Mouse (Mus musculus) forebrain, postnatal 0 days (tissue): ENCODE measurements around the gene Dock10. TPM values are rescaled to one million over a fixed set of nuclear protein-coding genes. Genes with fewer than 3 reads are reported as not detected.

Source experiments
- ATAC-seq: fragments of 200-750 bp; cut with Nextera tagmentation; 2 replicates; pipeline ENCODE4 v1.8.0; 2017; ENCODE audit warnings: mild to moderate bottlenecking, moderate library complexity
- DNase-seq: peaks from one replicate; pipeline ENCODE4 v3.0.0-alpha.2; 2015
- H3K27ac ChIP-seq: fragments of 300-500 bp; sonication (generic); 2 replicates; pipeline ENCODE4 v1.5.1; 2014; ENCODE audit warnings: low read depth, mild to moderate bottlenecking, antibody characterized with exemption, low read length, moderate library complexity, mixed read lengths
- H3K27me3 ChIP-seq: fragments of 300-500 bp; sonication (generic); 2 replicates; pipeline ENCODE4 v1.6.1; 2014; ENCODE audit warnings: mild to moderate bottlenecking, low read length, mixed read lengths; ENCODE audit not compliant: insufficient read depth
- H3K36me3 ChIP-seq: fragments of 300-500 bp; sonication (generic); 2 replicates; pipeline ENCODE4 v1.6.1; 2014; ENCODE audit warnings: mild to moderate bottlenecking, moderate library complexity; ENCODE audit not compliant: insufficient read depth
- H3K4me1 ChIP-seq: fragments of 300-500 bp; sonication (generic); 2 replicates; pipeline ENCODE4 v1.6.1; 2014; ENCODE audit warnings: antibody characterized with exemption; ENCODE audit not compliant: insufficient read depth
- H3K4me2 ChIP-seq: fragments of 300-500 bp; sonication (generic); 2 replicates; pipeline ENCODE4 v1.6.1; 2014; ENCODE audit warnings: low read depth, mild to moderate bottlenecking, moderate library complexity
- H3K4me3 ChIP-seq: fragments of 300-500 bp; sonication (generic); 2 replicates; pipeline ENCODE4 v1.5.1; 2014; ENCODE audit warnings: low read depth, low read length, mixed read lengths
- H3K9ac ChIP-seq: fragments of 300-500 bp; sonication (generic); 2 replicates; pipeline ENCODE4 v1.6.1; 2014; ENCODE audit warnings: mild to moderate bottlenecking
- H3K9me3 ChIP-seq: fragments of 300-500 bp; sonication (generic); 2 replicates; pipeline ENCODE4 v1.6.1; 2016; ENCODE audit warnings: low read length
- CTCF ChIP-seq: sonication (generic); IDR thresholded peaks from 2 replicates; pipeline ENCODE4 v1.5.1; 2016; ENCODE audit warnings: antibody characterized with exemption, control low read depth, low read depth
- WGBS: fragments of 180-500 bp; shearing (Covaris S2); extraction: QIAGEN DNeasy Blood & Tissue Kit; methylation state at CpG from one replicate; pipeline ENCODE4 v1.1.7; 2014; 5-methylcytosine and 5-hydroxymethylcytosine counted together
- polyA plus RNA-seq: library from polyadenylated mRNA; unstranded; fragments of >200 nt; fragmentation: Nextera tagmentation; extraction: Ambion mirVana; gene quantifications from 2 replicates; pipeline ENCODE4 v1.2.1, GENCODE M21; 2015
- total RNA-seq: library from RNA; depleted of rRNA; stranded (reverse); fragments of >200 nt; gene quantifications from 2 replicates; pipeline ENCODE4 v1.2.3, GENCODE M21; 2014

Dock10 gene
- total and polyA plus RNA-seq, 2 experiments from 2014 or later, result 2.3 to 14.0 TPM

GRCm38 (mm10) chr1:80715917-80716316 lies 42.4 kb downstream of the Dock10 start:
- no peak for TF ChIP-seq CTCF
- no peaks in the 10 kb centered on the region for H3K36me3 ChIP-seq
- no peaks in the 10 kb centered on the region for H3K4me1 ChIP-seq
- peaks cover 3% of the 10 kb centered on the region; the same call in 1 of the 2 replicates for H3K27me3 ChIP-seq
- no peak overlapping the region for H3K9ac ChIP-seq
- no peak; the same call in 1 of the 2 replicates for ATAC-seq
- H3K4me2 ChIP-seq, result no peak overlapping the region
- no peak for DNase-seq
- no peak overlapping the region for H3K27ac ChIP-seq
- no peaks in the 10 kb centered on the region for H3K9me3 ChIP-seq
- no peak overlapping the region for H3K4me3 ChIP-seq
- WGBS, result 73% methylated on average over 3 of the region's 3 CpGs

GRCm38 (mm10) chr1:80713920-80714319 lies 44.4 kb downstream of the Dock10 start:
- no peak for ATAC-seq
- Histone ChIP-seq H3K4me3 (no peak overlapping the region), H3K9ac (no peak overlapping the region), H3K9me3 (no peaks in the 10 kb centered on the region), H3K4me1 (0 out of 2 replicates have a peak, but pooled peaks cover 6% of the 10 kb centered on the region), H3K36me3 (no peaks in the 10 kb centered on the region), H3K4me2 (no peak overlapping the region), H3K27ac (no peak overlapping the region), H3K27me3 (peaks cover 6% of the 10 kb centered on the region)
- 90% methylated on average over 1 of the region's 1 CpGs for WGBS
- no peak for DNase-seq
- TF ChIP-seq CTCF, result no peak

- no peak overlapping the region for H3K9ac ChIP-seq
- H3K9me3 ChIP-seq, result no peaks in the 10 kb centered on the region
- TF ChIP-seq CTCF, result no peak
- H3K27me3 ChIP-seq, result peaks cover 5% of the 10 kb centered on the region; the same call in 1 of the 2 replicates
- DNase-seq (peak; percentile 36), ATAC-seq (peak; percentile 56)
- no peak overlapping the region for H3K27ac ChIP-seq
- H3K4me2 ChIP-seq, result no peak overlapping the region
- WGBS, result 24% methylated on average over 8 of the region's 8 CpGs
- H3K36me3 ChIP-seq, result no peaks in the 10 kb centered on the region
- no peak overlapping the region for H3K4me3 ChIP-seq
- 0 out of 2 replicates have a peak, but pooled peaks cover 6% of the 10 kb centered on the region for H3K4me1 ChIP-seq
Observed at GRCm38 (mm10) chr1:80710607-80711261, 47.6 kb downstream of the Dock10 start.

DNA sequence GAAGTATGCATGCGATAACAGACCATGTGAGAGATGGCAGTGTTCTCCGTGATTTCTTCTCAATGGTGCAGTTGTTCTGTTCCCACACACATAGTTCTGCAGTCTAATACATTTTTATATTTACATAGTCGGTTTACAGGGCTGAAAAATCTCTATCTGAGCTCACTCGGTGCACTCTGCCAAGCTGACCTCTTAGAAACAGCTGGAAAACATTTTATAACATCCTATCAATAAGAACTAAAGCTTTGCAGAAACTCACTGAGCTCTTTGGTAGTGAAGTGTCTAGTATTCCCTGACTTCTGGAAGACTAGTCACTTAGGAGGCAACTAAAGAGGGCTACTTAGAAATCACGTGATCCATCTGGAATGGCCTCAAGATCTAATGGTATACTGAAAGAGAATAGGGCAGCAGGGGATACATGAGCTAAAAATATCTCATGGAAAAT lies 48.2 kb downstream of the Dock10 start:
- no peaks in the 10 kb centered on the region for H3K36me3 ChIP-seq
- TF ChIP-seq CTCF, result no peak
- H3K4me3 ChIP-seq, result no peak overlapping the region
- no peak for DNase-seq
- H3K9me3 ChIP-seq, result no peaks in the 10 kb centered on the region
- WGBS, result 49% methylated on average over 5 of the region's 5 CpGs
- peak; percentile 48; the same call in 1 of the 2 replicates for ATAC-seq
- no peak overlapping the region; the same call in 1 of the 2 replicates for H3K4me2 ChIP-seq
- no peak overlapping the region for H3K9ac ChIP-seq
- peaks cover 5% of the 10 kb centered on the region; the same call in 1 of the 2 replicates for H3K27me3 ChIP-seq
- no peak overlapping the region for H3K27ac ChIP-seq
- H3K4me1 ChIP-seq, result 0 out of 2 replicates have a peak, but pooled peaks cover 6% of the 10 kb centered on the region

- Histone ChIP-seq H3K27me3 (peaks cover 5% of the 10 kb centered on the region; the same call in 1 of the 2 replicates), H3K4me3 (peak overlapping the region; percentile 1; the same call in 1 of the 2 replicates), H3K9ac (no peak overlapping the region), H3K4me2 (peak overlapping the region; percentile 21), H3K9me3 (no peaks in the 10 kb centered on the region), H3K36me3 (no peaks in the 10 kb centered on the region), H3K27ac (no peak overlapping the region), H3K4me1 (0 out of 2 replicates have a peak, but pooled peaks cover 6% of the 10 kb centered on the region)
- ATAC-seq (peak; percentile 81), DNase-seq (peak; percentile 17)
- 62% methylated on average over 14 of the region's 14 CpGs for WGBS
- TF ChIP-seq CTCF, result no peak
Observed at GRCm38 (mm10) chr1:80709299-80709698, 49.0 kb downstream of the Dock10 start.

DNA sequence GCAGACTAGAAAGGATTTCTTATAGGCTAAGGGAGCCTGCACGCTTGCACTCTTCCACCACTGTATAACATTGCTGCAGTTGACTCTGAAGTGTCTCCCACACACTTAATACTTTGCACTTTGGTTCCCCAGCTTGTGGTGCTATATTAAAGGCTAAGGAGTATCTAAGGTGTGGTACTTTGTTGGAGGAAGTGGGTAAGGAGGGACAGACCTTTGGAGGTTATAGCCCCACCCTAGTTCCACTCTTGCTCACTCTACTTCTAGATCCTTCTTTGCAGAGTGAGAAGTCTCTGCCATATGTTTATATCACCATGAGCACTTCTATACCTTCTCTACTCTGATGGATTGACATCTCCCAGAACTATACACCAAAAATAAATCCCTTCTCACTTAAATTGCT lies 55.0 kb downstream of the Dock10 start:
- Histone ChIP-seq H3K4me2 (no peak overlapping the region), H3K4me3 (no peak overlapping the region), H3K9me3 (no peaks in the 10 kb centered on the region), H3K27me3 (no peaks in the 10 kb centered on the region), H3K27ac (no peak overlapping the region), H3K36me3 (no peaks in the 10 kb centered on the region), H3K9ac (no peak overlapping the region), H3K4me1 (no peaks in the 10 kb centered on the region)
- DNase-seq, result no peak
- 97% methylated on average over 1 of the region's 1 CpGs for WGBS
- no peak for ATAC-seq
- TF ChIP-seq CTCF, result no peak

GRCm38 (mm10) chr1:80676004-80676673 lies 82.2 kb downstream of the Dock10 start:
- H3K4me1 ChIP-seq, result no peaks in the 10 kb centered on the region
- H3K36me3 ChIP-seq, result no peaks in the 10 kb centered on the region
- H3K27ac ChIP-seq, result no peak overlapping the region
- ATAC-seq (peak; percentile 23; the same call in 1 of the 2 replicates), DNase-seq (no peak)
- no peak overlapping the region for H3K4me3 ChIP-seq
- 41% methylated on average over 1 of the region's 1 CpGs for WGBS
- no peaks in the 10 kb centered on the region for H3K27me3 ChIP-seq
- no peaks in the 10 kb centered on the region for H3K9me3 ChIP-seq
- no peak overlapping the region for H3K4me2 ChIP-seq
- TF ChIP-seq CTCF, result no peak
- no peak overlapping the region for H3K9ac ChIP-seq
